Mouse (Mus musculus) heart, postnatal 0 days (tissue): ENCODE measurements around the gene Fam178b.

Experiments used
- CTCF ChIP-seq: IDR thresholded peaks from 2 replicates; pipeline ENCODE4 v1.5.1; 2016; ENCODE audit warnings: antibody characterized with exemption, control low read depth, low read depth
- EP300 ChIP-seq: IDR thresholded peaks from 2 replicates; pipeline ENCODE4 v1.6.1; 2016; ENCODE audit warnings: antibody characterized with exemption, low read depth

- no peak for TF ChIP-seq CTCF
- no peak for TF ChIP-seq EP300
Observed at GRCm38 (mm10) chr1:36665165-36665723, 17.7 kb downstream of the Fam178b start.
